Mouse (Mus musculus) ES-Bruce4 (cell line): ENCODE measurements around the gene Ktn1.

Source experiments
- CTCF ChIP-seq: IDR thresholded peaks from one replicate; pipeline ENCODE4 v1.8.1; 2011; ENCODE audit warnings: low read depth, low read length
- POLR2A ChIP-seq: IDR thresholded peaks from one replicate; pipeline ENCODE4 v1.8.1; 2011; ENCODE audit warnings: low read length; ENCODE audit not compliant: insufficient read depth

DNA sequence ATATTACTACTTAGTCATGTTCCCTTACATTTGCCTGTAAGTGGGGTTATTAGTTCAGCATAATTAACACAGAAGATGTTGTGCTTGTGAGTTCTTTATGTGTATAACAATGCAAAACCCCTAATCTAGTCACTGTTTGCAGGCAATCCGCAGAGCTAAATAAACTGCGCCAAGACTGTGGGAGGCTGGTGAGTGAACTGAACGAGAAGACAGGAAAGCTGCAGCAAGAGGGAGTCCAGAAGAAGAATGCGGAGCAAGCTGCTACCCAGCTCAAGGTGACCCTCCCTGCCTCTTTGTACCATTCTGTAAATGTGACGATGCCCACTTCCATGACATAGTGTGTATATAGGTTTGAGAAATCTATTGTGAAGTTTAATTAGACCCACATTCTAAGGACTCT, 36.3 kb downstream of the Ktn1 start:
- no peak for TF ChIP-seq CTCF
- no peak for TF ChIP-seq POLR2A
